Mouse (Mus musculus): ENCODE results near the gene Rps11.

Rps11 gene

DNA sequence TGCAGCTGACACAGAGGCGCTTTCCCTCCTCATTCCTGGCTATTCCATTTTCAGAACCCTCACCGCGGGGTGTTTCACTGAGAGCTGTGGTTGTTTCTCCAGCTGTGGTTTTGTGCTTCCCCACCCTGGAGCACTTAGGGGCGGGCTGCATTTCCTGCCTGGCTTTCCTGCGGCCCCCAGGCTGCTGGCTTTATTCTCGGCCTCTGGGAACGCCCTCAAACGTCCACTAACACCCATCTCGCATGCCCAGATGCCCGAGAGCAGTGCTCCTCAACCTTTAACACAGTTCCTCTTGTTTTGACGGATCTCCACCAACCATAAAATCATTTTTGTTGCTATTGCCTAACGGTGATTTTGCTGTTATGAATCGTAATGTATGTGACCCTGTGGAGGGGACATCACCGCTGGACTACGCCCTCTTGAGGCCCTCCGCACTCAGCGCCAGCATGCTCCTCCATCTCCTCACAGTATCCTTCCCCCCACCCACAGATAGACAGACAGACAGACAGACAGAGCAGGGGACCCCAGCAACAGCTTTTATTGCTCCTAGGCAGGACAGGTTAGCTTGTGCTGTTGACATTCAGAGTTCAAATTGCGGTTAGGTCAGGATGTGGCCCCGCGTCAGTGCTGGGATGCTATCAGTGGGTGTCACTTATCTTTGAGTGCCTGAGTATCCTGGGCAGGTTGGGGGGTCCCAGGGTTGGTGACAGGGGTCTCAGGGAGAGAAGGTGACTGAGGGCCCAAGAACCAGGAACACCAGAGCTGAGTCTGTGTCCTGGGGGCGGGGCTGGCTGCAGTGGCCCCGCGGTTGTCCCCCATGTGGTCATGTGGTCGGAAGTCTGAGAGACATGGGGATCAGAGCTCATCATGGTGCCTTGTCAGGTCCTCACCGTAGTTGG lies 41.6 kb downstream of the Rps11 start:
- peak; percentile 54 for DNase-seq

DNA sequence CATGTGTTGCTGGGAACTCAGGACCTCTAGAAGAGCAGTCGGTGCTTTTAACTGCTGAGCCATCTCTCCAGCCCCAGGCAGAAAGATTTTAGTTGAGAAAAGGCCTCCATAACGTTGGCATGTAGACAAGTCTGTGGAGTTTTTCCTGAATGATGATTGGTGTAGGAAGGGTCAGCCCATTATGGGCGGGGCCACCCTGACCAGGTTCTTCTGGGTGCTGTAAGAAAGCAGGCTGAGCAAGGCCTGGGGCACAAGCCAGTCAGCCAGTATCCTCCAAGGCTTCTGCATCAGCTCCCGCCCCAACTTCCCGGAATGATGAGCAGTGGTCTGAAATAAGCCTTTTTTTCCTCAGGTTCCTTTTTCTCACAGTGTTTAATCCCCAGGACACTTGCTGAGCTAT lies 43.2 kb downstream of the Rps11 start:
- no peak for DNase-seq

DNA sequence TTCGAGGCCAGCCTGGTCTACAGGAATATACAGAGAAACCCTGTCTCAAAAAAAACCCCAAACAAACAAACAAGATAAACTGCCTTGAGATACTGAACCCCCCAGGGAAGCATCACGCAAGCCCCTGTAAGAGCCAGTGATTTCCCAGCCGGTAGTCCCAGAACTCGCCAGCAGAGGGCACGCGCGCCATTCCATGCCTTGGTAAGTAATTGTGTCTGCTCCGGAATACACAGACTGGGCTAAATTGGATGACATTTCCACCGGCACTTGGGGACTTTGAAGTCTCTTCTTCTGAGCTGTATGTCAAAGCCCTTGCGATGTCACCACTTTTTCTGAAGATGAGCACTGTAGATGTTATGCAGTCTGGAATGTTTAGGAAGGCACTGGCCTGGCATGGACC lies 44.4 kb downstream of the Rps11 start:
- DNase-seq, result peak; percentile 94

DNA sequence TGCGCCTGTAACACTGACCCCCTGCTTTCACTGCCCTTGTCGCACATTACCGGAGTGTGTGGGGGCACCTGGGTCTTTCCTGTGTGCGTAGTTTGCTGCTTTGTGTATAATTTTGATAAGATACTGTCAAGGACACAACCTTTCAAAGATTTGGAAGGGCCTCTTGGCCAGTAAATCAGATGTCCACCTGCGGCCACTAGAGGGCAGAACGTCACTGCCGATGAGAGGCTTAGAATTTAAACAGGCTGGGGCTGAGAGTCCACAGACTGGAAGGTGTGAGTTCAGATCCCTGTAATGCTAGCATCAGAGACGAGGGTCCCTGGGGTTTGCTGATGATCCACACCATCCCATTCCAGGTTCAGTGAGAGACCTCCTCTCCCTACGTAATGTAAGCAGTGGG lies 45.7 kb downstream of the Rps11 start:
- DNase-seq, result peak; percentile 76

DNA sequence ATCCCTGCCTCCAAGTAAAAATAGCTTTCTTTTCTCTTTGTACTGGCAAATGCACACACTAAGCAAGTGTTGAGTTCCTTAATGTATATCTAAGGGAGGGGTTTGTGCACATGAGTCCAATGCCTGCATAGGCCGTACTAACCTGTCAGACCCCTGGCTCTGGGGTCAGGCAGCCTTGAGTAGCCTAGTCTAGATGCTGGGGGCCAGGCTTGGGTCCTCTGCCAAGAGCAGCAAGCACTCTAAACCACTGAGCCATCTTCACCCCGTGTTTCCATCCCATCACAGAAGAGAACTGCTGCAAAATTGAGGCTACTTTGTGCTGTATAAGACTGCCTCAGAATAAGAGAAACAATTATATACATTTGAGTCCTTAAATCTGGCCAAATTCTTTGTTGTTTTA lies 46.4 kb downstream of the Rps11 start:
- no peak for DNase-seq

DNA sequence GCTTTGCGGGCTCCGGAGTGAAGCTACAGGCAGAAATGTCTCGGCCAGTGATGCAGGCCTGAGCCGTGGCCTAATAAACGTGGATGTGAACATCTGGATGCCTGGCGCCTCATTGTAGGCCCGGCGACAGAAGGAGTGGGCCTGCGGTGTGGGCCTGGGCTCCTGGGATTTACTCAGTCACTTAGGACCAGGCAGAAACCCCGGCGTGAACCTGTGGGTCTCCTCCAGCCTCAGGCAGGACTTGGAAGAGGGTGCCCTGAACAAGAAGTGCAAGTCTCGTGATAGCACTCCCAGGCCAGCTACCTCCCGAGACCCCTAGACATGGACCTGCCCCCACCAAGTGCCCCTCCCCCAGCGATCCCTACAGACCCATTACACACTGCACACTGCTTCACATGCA lies 46.9 kb downstream of the Rps11 start:
- DNase-seq, result no peak

DNA sequence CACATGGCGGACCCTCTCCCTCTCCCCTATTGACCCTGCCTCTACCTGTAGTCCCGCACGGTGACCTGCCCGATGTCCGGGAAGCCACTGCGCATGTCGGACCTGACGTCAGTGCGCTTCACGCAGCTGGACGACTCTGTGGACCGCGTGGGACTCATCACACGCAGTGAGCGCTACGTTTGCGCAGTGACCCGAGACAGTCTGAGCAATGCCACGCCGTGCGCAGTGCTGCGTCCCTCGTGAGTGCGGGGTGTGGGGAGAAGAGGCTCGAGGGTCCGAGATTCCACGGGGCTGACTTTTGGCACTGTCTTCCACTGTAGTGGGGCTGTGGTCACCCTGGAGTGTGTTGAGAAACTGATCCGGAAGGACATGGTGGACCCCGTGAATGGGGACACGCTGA lies 47.7 kb downstream of the Rps11 start:
- DNase-seq, result no peak

DNA sequence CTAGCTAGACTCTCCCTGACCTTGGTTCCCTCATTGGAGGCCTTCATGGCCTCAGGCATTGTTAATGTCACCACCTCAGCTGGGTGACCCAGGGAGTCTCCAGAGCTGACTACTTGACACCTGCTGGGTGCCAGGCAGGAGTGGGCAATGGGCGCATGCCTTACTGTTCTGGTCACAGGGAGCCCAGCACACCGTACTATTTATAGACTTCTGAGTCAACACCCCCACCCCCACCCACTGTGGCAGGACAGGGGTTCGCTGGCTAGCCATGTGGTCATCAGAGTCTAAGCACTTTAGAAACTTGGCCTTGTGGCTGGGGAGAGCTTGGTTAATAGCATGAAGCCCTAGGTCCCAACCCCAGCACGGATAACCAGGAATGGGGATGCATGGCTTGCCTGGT lies 48.8 kb downstream of the Rps11 start:
- no peak for DNase-seq

DNA sequence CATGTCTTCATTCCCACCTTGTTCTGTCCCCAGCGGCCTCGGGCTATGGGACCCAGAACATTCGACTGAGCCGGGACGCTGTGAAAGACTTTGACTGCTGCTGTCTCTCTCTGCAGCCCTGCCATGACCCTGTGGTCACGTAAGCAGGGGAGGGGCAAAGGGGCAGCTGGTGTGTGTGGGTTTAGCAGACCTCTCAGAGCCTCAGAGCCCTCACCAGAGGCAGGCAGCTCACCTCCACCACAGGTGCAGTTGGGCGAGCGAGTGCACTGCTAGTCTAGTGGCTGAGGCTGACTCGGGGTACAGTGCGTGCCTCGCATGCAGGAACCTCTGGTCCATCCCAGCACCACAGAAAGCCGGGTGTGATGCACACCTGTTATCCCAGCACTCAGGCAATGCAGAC lies 50.3 kb downstream of the Rps11 start:
- DNase-seq, result no peak

DNA sequence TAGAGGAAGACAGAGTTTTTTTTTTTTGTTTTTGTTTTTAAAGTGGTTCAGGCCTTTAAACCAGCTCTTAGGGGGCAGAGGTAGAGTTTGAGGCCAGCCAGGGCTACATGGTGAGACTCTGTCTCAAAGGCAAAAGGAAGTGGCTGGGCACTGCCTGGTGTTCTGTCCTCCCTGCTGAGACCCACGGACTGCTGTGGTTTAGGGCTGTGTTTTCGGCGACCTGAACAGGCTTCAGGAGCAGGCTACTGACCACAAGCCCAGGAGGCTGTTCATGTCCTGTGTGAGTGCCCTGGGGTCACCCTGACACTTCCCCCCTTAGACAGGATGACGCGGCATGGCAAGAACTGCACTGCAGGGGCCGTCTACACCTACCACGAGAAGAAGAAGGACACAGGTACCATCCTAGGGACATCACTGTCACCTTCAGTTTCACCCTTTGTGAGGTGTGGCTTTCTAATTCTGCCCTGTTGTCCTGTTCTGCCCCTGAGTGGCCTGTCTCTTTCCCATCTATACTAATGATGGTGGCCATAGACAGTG lies 51.0 kb downstream of the Rps11 start:
- DNase-seq, result no peak

Measured in thymus, postnatal 25 days (tissue).